Mouse (Mus musculus) B cell, adult 2 months (primary cell): Measurements from ENCODE around the gene Rhcg.

Experiments used
- DNase-seq, 2 experiments: peaks; one replicate each; pipeline ENCODE4 v3.0.0; 2022

Gene Rhcg

GRCm38 (mm10) chr7:79547092-79547491, 70.4 kb downstream of the Rhcg start:
- DNase-seq, result peak; percentile 72 to 73

GRCm38 (mm10) chr7:79545066-79545400, 72.4 kb downstream of the Rhcg start:
- no peak for DNase-seq

GRCm38 (mm10) chr7:79544281-79545065, 73.0 kb downstream of the Rhcg start:
- no peak for DNase-seq
